17 mouse cellular contexts compared by ENCODE assay signal in genomic region chr6:94690247-94690646, GRCm38 (mm10). TPM values are rescaled to one million over a fixed set of nuclear protein-coding genes. Genes with fewer than 3 reads are reported as not detected.
DNase-seq lines count a peak whose midpoint lies in the region; ATAC-seq and TF ChIP-seq lines count a peak whose summit lies in the region.
"Had no signal": no experiment of that assay in that cellular context is flagged by ENCODE, and none has a peak within 500 bp of the region (broad histone marks: within the 10 kb centered on the region; RNA-seq: fewer than 3 reads in every experiment).

No protein-coding gene starts in this region.

- no peak overlapping the region for H3K9ac ChIP-seq in hindbrain, postnatal 0 days (replicated peaks; ENCODE audit: low read length)
- H3K9ac ChIP-seq in hindbrain, embryonic 12.5 days: no peak overlapping the region
- H3K9ac ChIP-seq in intestine, postnatal 0 days (ENCODE audit: low read depth, low read length): no peak overlapping the region
- H3K9ac ChIP-seq in forebrain, embryonic 11.5 days (ENCODE audit: low read length): no peak overlapping the region
- H3K9ac ChIP-seq: heart, embryonic 15.5 days had no signal

- H3K4me3 ChIP-seq in hindbrain, postnatal 0 days (ENCODE audit: low read length): no peak overlapping the region
- H3K4me3 ChIP-seq in hindbrain, embryonic 12.5 days: no peak overlapping the region
- no peak overlapping the region for H3K4me3 ChIP-seq in intestine, postnatal 0 days (ENCODE audit: low read depth, low read length)
- H3K4me3 ChIP-seq in forebrain, embryonic 11.5 days (ENCODE audit: low read depth, low read length): no peak overlapping the region
- H3K4me3 ChIP-seq: erythroblast, embryonic 14.5 days; heart, embryonic 15.5 days; midbrain, embryonic 10.5 days had no signal

- 64% methylated on average over 7 of the region's 7 CpGs for WGBS in hindbrain, postnatal 0 days
- 81% methylated on average over 7 of the region's 7 CpGs for WGBS in hindbrain, embryonic 12.5 days
- WGBS in intestine, postnatal 0 days: 39% methylated on average over 7 of the region's 7 CpGs
- WGBS in forebrain, embryonic 11.5 days: 80% methylated on average over 7 of the region's 7 CpGs

- peak overlapping the region; percentile 88 for H3K4me2 ChIP-seq in hindbrain, postnatal 0 days (ENCODE audit: low read depth, low read length)
- no peak overlapping the region for H3K4me2 ChIP-seq in hindbrain, embryonic 12.5 days (replicated peaks)
- peak overlapping the region; percentile 10 for H3K4me2 ChIP-seq in intestine, postnatal 0 days (replicated peaks; ENCODE audit: low read depth)
- no peak overlapping the region for H3K4me2 ChIP-seq in forebrain, embryonic 11.5 days (ENCODE audit: low read depth, low read length, severe bottlenecking)
- H3K4me2 ChIP-seq: heart, embryonic 15.5 days; liver, embryonic 11.5 days had no signal

- no peaks in the 10 kb centered on the region for H3K27me3 ChIP-seq in hindbrain, postnatal 0 days (ENCODE audit: insufficient read depth, low read length)
- H3K27me3 ChIP-seq in hindbrain, embryonic 12.5 days: no peaks in the 10 kb centered on the region
- no peaks in the 10 kb centered on the region for H3K27me3 ChIP-seq in intestine, postnatal 0 days (replicated peaks; ENCODE audit: control insufficient read depth, insufficient read depth, low read length)
- no peaks in the 10 kb centered on the region for H3K27me3 ChIP-seq in forebrain, embryonic 11.5 days (ENCODE audit: control insufficient read depth, insufficient read depth, low read length)
- H3K27me3 ChIP-seq: heart, embryonic 15.5 days had no signal

- no peaks in the 10 kb centered on the region for H3K36me3 ChIP-seq in hindbrain, postnatal 0 days (ENCODE audit: insufficient read depth, low read length)
- H3K36me3 ChIP-seq in hindbrain, embryonic 12.5 days: no peaks in the 10 kb centered on the region
- no peaks in the 10 kb centered on the region for H3K36me3 ChIP-seq in intestine, postnatal 0 days (ENCODE audit: control insufficient read depth, insufficient read depth)
- no peaks in the 10 kb centered on the region for H3K36me3 ChIP-seq in forebrain, embryonic 11.5 days (ENCODE audit: control insufficient read depth, insufficient read depth, low read length)
- H3K36me3 ChIP-seq: heart, embryonic 15.5 days; midbrain, embryonic 10.5 days had no signal

- ATAC-seq in hindbrain, postnatal 0 days: no peak
- no peak for ATAC-seq in hindbrain, embryonic 12.5 days (ENCODE audit: low FRiP score)
- no peak for ATAC-seq in intestine, postnatal 0 days
- no peak for ATAC-seq in forebrain, embryonic 11.5 days (replicated peaks; ENCODE audit: low FRiP score)
- ATAC-seq: forebrain, embryonic 16.5 days had no signal

- no peak overlapping the region for H3K27ac ChIP-seq in hindbrain, postnatal 0 days
- no peak overlapping the region for H3K27ac ChIP-seq in hindbrain, embryonic 12.5 days
- no peak overlapping the region for H3K27ac ChIP-seq in intestine, postnatal 0 days (ENCODE audit: low read depth, low read length)
- no peak overlapping the region for H3K27ac ChIP-seq in forebrain, embryonic 11.5 days (ENCODE audit: low read depth, low read length)
- H3K27ac ChIP-seq: heart, embryonic 15.5 days had no signal

- peaks cover 7% of the 10 kb centered on the region; the same call in 1 of the 2 replicates for H3K4me1 ChIP-seq in hindbrain, postnatal 0 days (ENCODE audit: insufficient read depth, low read length)
- H3K4me1 ChIP-seq in hindbrain, embryonic 12.5 days: peaks cover 56% of the 10 kb centered on the region
- peaks cover 18% of the 10 kb centered on the region for H3K4me1 ChIP-seq in intestine, postnatal 0 days (replicated peaks; ENCODE audit: control insufficient read depth, insufficient read depth, low read length)
- H3K4me1 ChIP-seq in forebrain, embryonic 11.5 days (replicated peaks; ENCODE audit: control insufficient read depth, insufficient read depth, low read length): peaks cover 21% of the 10 kb centered on the region

- no peaks in the 10 kb centered on the region for H3K9me3 ChIP-seq in hindbrain, postnatal 0 days (ENCODE audit: low read length)
- no peaks in the 10 kb centered on the region for H3K9me3 ChIP-seq in hindbrain, embryonic 12.5 days (replicated peaks)
- H3K9me3 ChIP-seq in intestine, postnatal 0 days (ENCODE audit: control insufficient read depth): no peaks in the 10 kb centered on the region
- no peaks in the 10 kb centered on the region for H3K9me3 ChIP-seq in forebrain, embryonic 11.5 days (ENCODE audit: control insufficient read depth, low read length)
- H3K9me3 ChIP-seq: heart, embryonic 15.5 days; midbrain, embryonic 10.5 days had no signal

- TF ChIP-seq CTCF in hindbrain, postnatal 0 days (IDR thresholded peaks at IDR 0.05; ENCODE audit: low read depth): no peak
- TF ChIP-seq CTCF in intestine, postnatal 0 days (IDR thresholded peaks at IDR 0.05; ENCODE audit: low read depth): no peak

- no peak for DNase-seq in hindbrain, postnatal 0 days (ENCODE audit: low spot score)
- peak; percentile 64 for DNase-seq in thymus, postnatal 14 days
- DNase-seq in thymus, postnatal 10 days (ENCODE audit: low spot score in 2 of 2): no peak
- DNase-seq in forebrain, embryonic 11.5 days (ENCODE audit: low spot score): no peak
- no peak for DNase-seq in right cerebral cortex, adult 18-20 months
- DNase-seq: adrenal gland, postnatal 25 days; cerebellum, adult 9-10 months; kidney, adult 11 months; kidney, postnatal 10 days; lung, postnatal 10 days had no signal

RNA-seq across cellular contexts. Expression of gene Lrig1, which starts 9.7 kb away (rescaled TPM):
- total RNA-seq in hindbrain, postnatal 0 days (2014; rRNA removed): 131 and 146 TPM in 2 replicates
- polyA plus RNA-seq in hindbrain, postnatal 0 days (2015; fragmentation: Nextera tagmentation; extraction: Ambion mirVana): 23.0 and 27.8 TPM in 2 replicates
- 23.9 and 24.3 TPM in 2 replicates for polyA plus RNA-seq in hindbrain, embryonic 12.5 days (2016; fragmentation: Nextera tagmentation; extraction: Ambion mirVana)
- 13.3 and 13.4 TPM in 2 replicates for polyA plus RNA-seq in intestine, postnatal 0 days (2015; fragmentation: Nextera tagmentation; extraction: Ambion mirVana)
- 21.7 and 25.2 TPM in 2 replicates for polyA plus RNA-seq in forebrain, embryonic 11.5 days (2014; fragmentation: Nextera tagmentation; extraction: Ambion mirVana)

Comparison
In these comparisons a context has a peak if more than half of its experiments do, and no peak if none do; other contexts are left out.
1. H3K4me2 ChIP-seq: peak in hindbrain, postnatal 0 days (single experiment) and intestine, postnatal 0 days (single experiment); none in hindbrain, embryonic 12.5 days (single experiment) and forebrain, embryonic 11.5 days (single experiment).